Mouse (Mus musculus): Measurements from ENCODE around the gene Slamf6. TPM values are rescaled to one million over a fixed set of nuclear protein-coding genes. Genes with fewer than 3 reads are reported as not detected.

The Slamf6 gene
- polyA plus RNA-seq (2015; fragmentation: Illumina TruSeq; extraction: RNeasy Lipid Tissue Mini Kit (QIAGEN cat#74804); ENCODE audit: insufficient read depth, low read depth, low replicate concordance) = 0.24 TPM

GRCm38 (mm10) chr1:171917305-171918039, at the start of gene Slamf6:
Gene Slamf6, plus strand, starts transcription at chr1:171917515.

GRCm38 (mm10) chr1:171895364-171895763, 22.0 kb upstream of the Slamf6 start, which contains the start of gene Gm10521:
Gene Gm10521, plus strand, starts transcription at chr1:171895664.

Other genes with a start within 250 kb of the Slamf6 start
- 1.9 TPM for gene Cd48, start 235.5 kb upstream of the Slamf6 start, polyA plus RNA-seq (2015; fragmentation: Illumina TruSeq; extraction: RNeasy Lipid Tissue Mini Kit (QIAGEN cat#74804); ENCODE audit: insufficient read depth, low read depth, low replicate concordance)
- gene Slamf1, start 150.4 kb upstream of the Slamf6 start, polyA plus RNA-seq (2015; fragmentation: Illumina TruSeq; extraction: RNeasy Lipid Tissue Mini Kit (QIAGEN cat#74804); ENCODE audit: insufficient read depth, low read depth, low replicate concordance) = not detected
- gene Cd84, start 77.8 kb upstream of the Slamf6 start, polyA plus RNA-seq (2015; fragmentation: Illumina TruSeq; extraction: RNeasy Lipid Tissue Mini Kit (QIAGEN cat#74804); ENCODE audit: insufficient read depth, low read depth, low replicate concordance) = 1.00 TPM
- gene Gm10521, start 21.9 kb upstream of the Slamf6 start, polyA plus RNA-seq (2015; fragmentation: Illumina TruSeq; extraction: RNeasy Lipid Tissue Mini Kit (QIAGEN cat#74804); ENCODE audit: insufficient read depth, low read depth, low replicate concordance) = not detected
- gene Vangl2, start 110.9 kb downstream of the Slamf6 start, polyA plus RNA-seq (2015; fragmentation: Illumina TruSeq; extraction: RNeasy Lipid Tissue Mini Kit (QIAGEN cat#74804); ENCODE audit: insufficient read depth, low read depth, low replicate concordance) = 1.3 TPM
- gene Nhlh1, start 140.1 kb downstream of the Slamf6 start, polyA plus RNA-seq (2015; fragmentation: Illumina TruSeq; extraction: RNeasy Lipid Tissue Mini Kit (QIAGEN cat#74804); ENCODE audit: insufficient read depth, low read depth, low replicate concordance) = not detected
- 68.5 TPM for gene Copa, start 165.0 kb downstream of the Slamf6 start, polyA plus RNA-seq (2015; fragmentation: Illumina TruSeq; extraction: RNeasy Lipid Tissue Mini Kit (QIAGEN cat#74804); ENCODE audit: insufficient read depth, low read depth, low replicate concordance)
- gene Ncstn, start 165.3 kb downstream of the Slamf6 start, polyA plus RNA-seq (2015; fragmentation: Illumina TruSeq; extraction: RNeasy Lipid Tissue Mini Kit (QIAGEN cat#74804); ENCODE audit: insufficient read depth, low read depth, low replicate concordance) = 19.2 TPM
- 19.0 TPM for gene Pex19, start 209.2 kb downstream of the Slamf6 start, polyA plus RNA-seq (2015; fragmentation: Illumina TruSeq; extraction: RNeasy Lipid Tissue Mini Kit (QIAGEN cat#74804); ENCODE audit: insufficient read depth, low read depth, low replicate concordance)
- gene Dcaf8, start 230.6 kb downstream of the Slamf6 start, polyA plus RNA-seq (2015; fragmentation: Illumina TruSeq; extraction: RNeasy Lipid Tissue Mini Kit (QIAGEN cat#74804); ENCODE audit: insufficient read depth, low read depth, low replicate concordance) = 27.7 TPM